Mouse (Mus musculus) limb, embryonic 11.5 days (tissue): Measurements from ENCODE around the gene Lims1. TPM values are rescaled to one million over a fixed set of nuclear protein-coding genes. Genes with fewer than 3 reads are reported as not detected.
"Not testable (repeated sequence)": the region's sequence is repeated elsewhere in the genome, so short reads cannot be mapped to it uniquely, and the experiment has no call there.

Source experiments
- ATAC-seq: fragments of 200-750 bp; cut with Nextera tagmentation; 2 replicates; pipeline ENCODE4 v1.8.0; 2017; ENCODE audit warnings: low read depth; ENCODE audit not compliant: insufficient number of reproducible peaks, low FRiP score, low TSS enrichment
- DNase-seq: peaks from one replicate; pipeline ENCODE4 v3.0.0-alpha.2; 2015; ENCODE audit warnings: low spot score
- H3K27ac ChIP-seq: fragments of 300-500 bp; sonication (generic); replicated peaks from 2 replicates; pipeline ENCODE4 v1.5.1; 2014; ENCODE audit warnings: low read depth, mild to moderate bottlenecking, low read length
- H3K27me3 ChIP-seq: fragments of 300-500 bp; sonication (generic); 2 replicates; pipeline ENCODE4 v1.6.1; 2014; ENCODE audit warnings: mild to moderate bottlenecking, low read length, mixed read lengths; ENCODE audit not compliant: control insufficient read depth, insufficient read depth
- H3K36me3 ChIP-seq: fragments of 300-500 bp; sonication (generic); 2 replicates; pipeline ENCODE4 v1.6.1; 2014; ENCODE audit warnings: mild to moderate bottlenecking, low read length, moderate library complexity, mixed read lengths; ENCODE audit not compliant: control insufficient read depth, insufficient read depth
- H3K4me1 ChIP-seq: fragments of 300-500 bp; sonication (generic); 2 replicates; pipeline ENCODE4 v1.6.1; 2014; ENCODE audit warnings: low read length, mixed read lengths; ENCODE audit not compliant: control insufficient read depth, insufficient read depth
- H3K4me2 ChIP-seq: fragments of 300-500 bp; sonication (generic); 2 replicates; pipeline ENCODE4 v1.6.1; 2014; ENCODE audit warnings: low read depth, mild to moderate bottlenecking, moderate library complexity; ENCODE audit not compliant: severe bottlenecking
- H3K4me3 ChIP-seq: fragments of 300-500 bp; sonication (generic); 2 replicates; pipeline ENCODE4 v1.5.1; 2014; ENCODE audit warnings: low read depth, low read length
- H3K9ac ChIP-seq: fragments of 300-500 bp; sonication (generic); 2 replicates; pipeline ENCODE4 v1.6.1; 2014; ENCODE audit warnings: mild to moderate bottlenecking, low read length
- H3K9me3 ChIP-seq: fragments of 300-500 bp; sonication (generic); 2 replicates; pipeline ENCODE4 v1.6.1; 2016; ENCODE audit warnings: low read length; ENCODE audit not compliant: control insufficient read depth
- WGBS: fragments of 180-500 bp; shearing (Covaris S2); extraction: QIAGEN DNeasy Blood & Tissue Kit; methylation state at CpG from one replicate; pipeline ENCODE4 v1.1.7; 2014; 5-methylcytosine and 5-hydroxymethylcytosine counted together
- polyA plus RNA-seq: library from polyadenylated mRNA; unstranded; fragments of >200 nt; fragmentation: Nextera tagmentation; extraction: Ambion mirVana; gene quantifications from 2 replicates; pipeline ENCODE4 v1.2.1, GENCODE M21; 2014

Gene Lims1
- polyA plus RNA-seq, 1 experiment from 2014 or later: 87.3 TPM

DNA sequence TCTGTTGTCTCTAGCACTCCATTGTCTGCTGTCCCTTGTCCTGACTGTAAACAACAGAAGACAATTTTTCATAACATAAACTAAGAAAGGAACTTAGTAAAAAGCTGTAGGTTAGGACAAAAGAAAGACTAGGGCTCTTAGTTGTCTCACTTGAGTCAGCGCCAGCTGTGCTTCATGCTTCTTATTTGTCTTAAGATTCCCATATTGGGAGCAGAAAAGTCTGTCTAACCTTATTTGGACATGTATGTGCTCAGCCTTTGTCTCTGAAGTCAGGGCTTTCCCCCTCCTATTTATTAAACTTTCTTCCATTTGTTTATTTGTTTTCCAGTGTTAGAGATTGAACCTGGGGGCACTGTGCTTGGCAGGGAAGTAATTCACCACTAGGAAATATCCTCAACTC lies 12.9 kb downstream of the Lims1 start:
- Histone ChIP-seq H3K27me3 (no peaks in the 10 kb centered on the region), H3K9ac (no peak overlapping the region), H3K4me2 (no peak overlapping the region), H3K4me1 (no peaks in the 10 kb centered on the region), H3K36me3 (no peaks in the 10 kb centered on the region), H3K9me3 (no peaks in the 10 kb centered on the region), H3K4me3 (no peak overlapping the region), H3K27ac (no peak overlapping the region)
- DNase-seq (no peak), ATAC-seq (no peak)
- 95% methylated on average over 1 of the region's 1 CpGs for WGBS

DNA sequence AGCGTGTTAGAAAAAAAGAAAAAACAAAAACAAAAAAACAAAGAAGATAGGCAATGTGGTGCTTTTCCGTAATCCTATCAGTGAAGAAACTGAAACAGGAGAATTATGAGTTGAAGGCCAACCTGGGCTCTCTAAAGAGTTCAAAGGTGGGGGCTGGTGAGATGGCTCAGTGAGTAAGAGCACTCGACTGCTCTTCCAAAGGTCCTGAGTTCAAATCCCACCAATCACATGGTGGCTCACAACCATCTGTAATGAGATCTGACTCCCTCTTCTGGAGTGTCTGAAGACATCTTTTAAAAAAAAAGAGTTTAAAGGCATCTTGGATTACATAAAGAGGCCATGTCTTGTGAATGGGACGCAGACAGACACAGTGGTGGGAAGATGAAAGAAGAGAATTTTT lies 13.8 kb downstream of the Lims1 start:
- H3K4me2 ChIP-seq, H3K27ac ChIP-seq, DNase-seq, H3K27me3 ChIP-seq, H3K9me3 ChIP-seq, H3K9ac ChIP-seq, H3K4me3 ChIP-seq, H3K4me1 ChIP-seq, H3K36me3 ChIP-seq, ATAC-seq: not testable (repeated sequence)
- 91% methylated on average over 4 of the region's 4 CpGs for WGBS

DNA sequence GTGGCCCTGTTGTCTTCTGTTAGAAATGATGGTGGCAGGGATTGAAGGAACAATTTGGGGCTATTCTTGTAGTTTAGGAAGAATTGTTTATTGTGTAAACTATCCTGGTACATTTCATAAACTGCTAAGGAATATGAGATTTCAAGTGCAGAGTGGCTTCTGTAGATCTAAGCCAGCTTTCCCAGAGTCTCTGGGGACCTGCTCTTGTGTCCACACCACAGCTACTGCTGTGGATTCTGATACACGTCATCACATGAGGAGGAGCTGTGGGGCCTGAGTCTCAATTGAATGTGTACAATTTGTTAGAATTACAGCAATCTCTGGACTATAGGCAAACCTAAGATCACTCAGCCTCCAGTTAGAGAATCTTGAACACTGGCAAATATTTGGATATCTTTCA lies 15.3 kb downstream of the Lims1 start:
- H3K4me2 ChIP-seq: no peak overlapping the region
- DNase-seq: no peak
- 83% methylated on average over 1 of the region's 1 CpGs for WGBS

DNA sequence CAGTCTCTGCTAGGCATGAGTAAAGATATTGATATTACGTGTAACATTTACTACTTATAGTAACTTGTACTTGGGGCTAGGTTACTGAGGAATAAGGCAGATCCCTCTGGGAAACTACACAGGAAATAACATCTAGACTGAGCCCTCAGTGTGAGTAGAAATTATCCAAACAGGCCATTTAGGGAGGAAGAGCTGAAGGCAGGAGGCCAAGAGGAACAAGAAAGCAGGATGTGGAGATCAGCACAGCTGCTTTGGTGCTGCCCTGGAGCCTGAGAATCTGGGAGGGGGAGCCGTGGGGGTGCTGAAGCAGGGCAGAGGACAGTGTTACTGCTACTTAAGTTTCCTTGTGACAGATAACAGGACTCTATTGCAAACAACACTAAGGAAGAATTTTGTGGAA lies 18.4 kb downstream of the Lims1 start:
- Histone ChIP-seq H3K27me3 (no peaks in the 10 kb centered on the region), H3K36me3 (no peaks in the 10 kb centered on the region), H3K4me1 (no peaks in the 10 kb centered on the region), H3K9ac (no peak overlapping the region), H3K4me2 (no peak overlapping the region), H3K4me3 (no peak overlapping the region), H3K27ac (no peak overlapping the region), H3K9me3 (no peaks in the 10 kb centered on the region)
- ATAC-seq: no peak
- 62% methylated on average over 2 of the region's 2 CpGs for WGBS
- DNase-seq: no peak

More for the DNA sequence above, 15.3 kb downstream of the Lims1 start:
- no peak overlapping the region for H3K4me3 ChIP-seq
- H3K27ac ChIP-seq: no peak overlapping the region
- H3K9ac ChIP-seq: no peak overlapping the region
- ATAC-seq: no peak
- H3K36me3 ChIP-seq: no peaks in the 10 kb centered on the region
- no peaks in the 10 kb centered on the region for H3K4me1 ChIP-seq
- H3K27me3 ChIP-seq: no peaks in the 10 kb centered on the region
- no peaks in the 10 kb centered on the region for H3K9me3 ChIP-seq

DNA sequence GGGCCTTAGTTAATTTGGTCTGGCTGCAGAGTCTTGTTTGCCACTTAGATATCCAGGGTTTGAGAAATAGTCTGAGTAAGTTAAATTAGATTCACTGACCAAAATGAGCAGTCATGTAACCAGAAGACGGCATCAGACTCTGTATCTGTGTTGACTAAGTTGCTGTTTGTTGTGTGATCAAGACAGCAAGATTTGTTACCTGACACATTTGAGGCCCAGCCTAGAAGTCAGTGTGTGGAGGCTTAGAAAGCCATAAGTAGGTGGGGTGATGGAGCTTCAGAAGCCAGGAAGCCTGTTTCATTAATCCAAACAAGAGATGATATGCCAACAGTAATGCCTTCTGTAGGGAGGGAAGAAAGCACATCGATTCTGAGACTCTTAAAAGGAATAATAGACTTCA lies 18.9 kb downstream of the Lims1 start:
- H3K9me3 ChIP-seq: no peaks in the 10 kb centered on the region
- DNase-seq (no peak), ATAC-seq (no peak)
- H3K27me3 ChIP-seq: no peaks in the 10 kb centered on the region
- no peak overlapping the region for H3K4me2 ChIP-seq
- WGBS: 80% methylated on average over 2 of the region's 2 CpGs
- no peaks in the 10 kb centered on the region for H3K36me3 ChIP-seq
- H3K4me3 ChIP-seq: no peak overlapping the region
- no peak overlapping the region for H3K9ac ChIP-seq
- no peaks in the 10 kb centered on the region for H3K4me1 ChIP-seq
- H3K27ac ChIP-seq: no peak overlapping the region

DNA sequence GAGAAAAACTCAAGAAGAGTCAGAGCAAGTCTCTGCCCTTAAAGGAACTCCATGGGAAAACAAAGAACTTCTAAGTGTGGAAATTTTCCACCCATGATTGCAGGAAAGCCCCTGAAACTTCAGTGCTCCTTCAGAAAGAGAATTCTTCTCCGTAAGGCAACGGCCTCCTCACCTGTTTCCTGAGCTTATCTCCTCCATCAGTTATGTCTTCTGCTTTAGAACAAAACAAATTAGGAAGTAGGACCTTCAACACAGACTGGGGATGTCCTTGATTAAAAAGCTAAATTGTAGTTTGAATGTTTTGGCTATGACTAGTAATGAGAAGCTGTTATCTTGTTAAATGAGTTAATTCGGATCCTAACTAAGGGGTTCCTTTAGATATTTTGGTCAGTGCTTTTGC lies 20.3 kb downstream of the Lims1 start:
- no peak overlapping the region for H3K9ac ChIP-seq
- 91% methylated on average over 3 of the region's 3 CpGs for WGBS
- H3K36me3 ChIP-seq: no peaks in the 10 kb centered on the region
- DNase-seq: no peak
- H3K4me3 ChIP-seq: no peak overlapping the region
- no peaks in the 10 kb centered on the region for H3K9me3 ChIP-seq
- H3K4me1 ChIP-seq: no peaks in the 10 kb centered on the region
- no peak overlapping the region for H3K27ac ChIP-seq
- no peak overlapping the region for H3K4me2 ChIP-seq
- ATAC-seq: no peak
- no peaks in the 10 kb centered on the region for H3K27me3 ChIP-seq

DNA sequence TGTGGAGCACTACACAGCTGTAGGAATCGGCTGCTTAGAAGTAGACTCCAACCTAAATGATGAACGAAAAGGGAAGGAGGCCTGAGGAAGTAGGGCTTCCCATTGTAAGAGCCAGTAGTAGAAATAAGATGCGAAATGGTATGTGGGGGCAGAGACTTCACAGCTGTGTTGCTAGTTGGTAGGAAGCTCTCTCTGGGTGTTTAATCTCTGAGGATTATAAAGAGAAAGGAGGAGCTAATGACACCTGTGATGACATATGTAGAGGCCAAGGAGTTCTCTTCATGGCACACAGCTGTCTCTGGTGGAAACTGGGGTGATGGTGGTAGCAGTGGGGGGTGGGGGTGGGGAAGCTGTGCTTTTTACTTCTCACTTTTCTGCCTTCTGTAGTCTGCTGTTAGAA lies 27.3 kb downstream of the Lims1 start:
- Histone ChIP-seq H3K27me3 (no peaks in the 10 kb centered on the region), H3K9ac (no peak overlapping the region), H3K36me3 (no peaks in the 10 kb centered on the region), H3K9me3 (no peaks in the 10 kb centered on the region), H3K4me2 (no peak overlapping the region), H3K4me1 (no peaks in the 10 kb centered on the region), H3K27ac (no peak overlapping the region), H3K4me3 (no peak overlapping the region)
- no peak for DNase-seq
- 87% methylated on average over 3 of the region's 3 CpGs for WGBS
- no peak for ATAC-seq

DNA sequence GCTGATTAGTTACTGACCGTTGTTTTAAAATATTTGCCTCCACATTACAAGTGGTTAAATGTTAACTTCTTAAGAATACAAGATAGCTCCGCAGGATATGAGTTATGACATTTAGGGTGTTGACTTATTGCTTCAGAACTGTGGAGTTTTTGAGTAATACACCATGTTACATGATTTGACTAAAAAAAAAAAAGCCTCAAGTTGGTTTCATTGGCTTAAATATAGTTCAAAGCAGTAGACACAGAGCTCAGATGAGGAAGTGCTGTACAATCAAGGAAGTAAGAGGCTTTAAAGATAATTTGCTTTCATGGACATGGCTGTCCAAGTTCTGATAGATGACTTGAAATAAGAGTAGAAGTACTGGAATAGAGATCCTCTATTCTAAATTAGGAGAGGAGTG lies 28.4 kb downstream of the Lims1 start:
- Histone ChIP-seq H3K4me2 (no peak overlapping the region), H3K27me3 (no peaks in the 10 kb centered on the region), H3K9me3 (no peaks in the 10 kb centered on the region), H3K9ac (no peak overlapping the region), H3K4me3 (no peak overlapping the region), H3K27ac (no peak overlapping the region), H3K36me3 (no peaks in the 10 kb centered on the region), H3K4me1 (no peaks in the 10 kb centered on the region)
- no peak for ATAC-seq
- DNase-seq: no peak
- WGBS: 92% methylated on average over 2 of the region's 2 CpGs

DNA sequence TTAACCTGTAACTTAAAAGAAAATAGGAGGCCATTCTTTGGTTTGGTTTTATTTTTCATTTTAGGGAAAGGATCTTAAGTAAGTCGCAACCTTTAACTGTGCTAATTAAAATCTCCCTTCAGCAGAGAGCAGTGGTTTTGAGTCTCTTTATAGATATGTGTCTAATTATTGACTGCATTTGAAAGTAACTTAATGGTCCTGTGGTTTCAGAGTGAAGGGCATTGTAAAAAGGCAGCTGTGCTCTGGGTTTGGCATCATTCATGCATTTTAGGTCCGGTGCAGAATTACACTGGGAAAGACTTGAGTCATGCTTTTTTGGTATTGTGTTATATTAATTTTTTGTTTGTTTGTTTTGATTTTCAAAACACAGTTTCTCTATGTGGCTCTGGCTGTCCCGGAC lies 29.1 kb downstream of the Lims1 start:
- no peak overlapping the region for H3K4me2 ChIP-seq

More for the DNA sequence above, 29.1 kb downstream of the Lims1 start:
- 68% methylated on average over 3 of the region's 3 CpGs for WGBS
- Histone ChIP-seq H3K27ac (no peak overlapping the region), H3K4me3 (no peak overlapping the region), H3K36me3 (no peaks in the 10 kb centered on the region), H3K9me3 (no peaks in the 10 kb centered on the region), H3K4me1 (no peaks in the 10 kb centered on the region), H3K9ac (no peak overlapping the region), H3K27me3 (no peaks in the 10 kb centered on the region)
- no peak for ATAC-seq
- DNase-seq: no peak
